Mouse (Mus musculus) forebrain, embryonic 10.5 days (tissue): ENCODE data around the gene Kcna5. TPM values are rescaled to one million over a fixed set of nuclear protein-coding genes. Genes with fewer than 3 reads are reported as not detected.

ENCODE experiments used
- DNase-seq: peaks from one replicate; pipeline ENCODE4 v3.0.0-alpha.2; 2017; ENCODE audit warnings: low spot score; ENCODE audit errors: extremely low spot score
- H3K27ac ChIP-seq: fragments of 300-500 bp; sonication (generic); 2 replicates; pipeline ENCODE4 v1.5.1; 2016; ENCODE audit warnings: mild to moderate bottlenecking
- H3K27me3 ChIP-seq: fragments of 300-500 bp; sonication (generic); 2 replicates; pipeline ENCODE4 v1.6.1; 2016; ENCODE audit warnings: mild to moderate bottlenecking; ENCODE audit not compliant: poor library complexity, severe bottlenecking
- H3K36me3 ChIP-seq: fragments of 300-500 bp; sonication (generic); replicated peaks from 2 replicates; pipeline ENCODE4 v1.6.1; 2016; ENCODE audit warnings: mild to moderate bottlenecking, moderate library complexity
- H3K4me1 ChIP-seq: fragments of 300-500 bp; sonication (generic); 2 replicates; pipeline ENCODE4 v1.6.1; 2016
- H3K4me3 ChIP-seq: fragments of 300-500 bp; sonication (generic); 2 replicates; pipeline ENCODE4 v1.5.1; 2016; ENCODE audit warnings: mild to moderate bottlenecking, moderate library complexity
- H3K9me3 ChIP-seq: fragments of 300-500 bp; sonication (generic); 2 replicates; pipeline ENCODE4 v1.6.1; 2016; ENCODE audit warnings: mild to moderate bottlenecking, moderate library complexity
- WGBS: fragments of 180-500 bp; shearing (Covaris S2); methylation state at CpG from one replicate; pipeline ENCODE4 v1.1.7; 2016; 5-methylcytosine and 5-hydroxymethylcytosine counted together
- polyA plus RNA-seq: library from polyadenylated mRNA; unstranded; fragments of >200 nt; fragmentation: Nextera tagmentation; extraction: Ambion mirVana; gene quantifications from 2 replicates; pipeline ENCODE4 v1.2.1, GENCODE M21; 2016

Gene Kcna5
- polyA plus RNA-seq, 1 experiment from 2014 or later, result 2.1 TPM

DNA sequence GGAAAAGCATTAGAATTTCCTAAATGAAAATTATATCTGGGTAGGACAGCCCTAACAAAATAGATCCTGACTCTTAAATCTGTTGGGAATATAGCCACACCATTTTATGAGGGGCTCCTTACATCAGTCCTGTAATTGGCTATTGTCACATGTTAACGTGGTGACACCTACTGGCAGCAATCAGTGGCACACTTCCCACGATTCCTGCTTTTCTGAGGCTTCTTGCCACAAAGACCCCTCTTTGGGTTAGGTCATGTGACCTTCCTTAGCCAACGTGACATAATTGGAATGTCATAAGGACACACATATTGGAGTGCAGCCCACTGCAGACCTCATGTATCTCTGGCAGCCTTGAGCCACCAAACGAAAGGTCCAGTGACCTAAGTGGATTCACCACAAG, 26.5 kb upstream of the Kcna5 start:
- peak; percentile 20 for DNase-seq

GRCm38 (mm10) chr6:126560696-126561095, 25.5 kb upstream of the Kcna5 start:
- WGBS, result 77% methylated on average over 1 of the region's 1 CpGs

More for the DNA sequence above, 26.5 kb upstream of the Kcna5 start:
- Histone ChIP-seq H3K4me3 (no peak overlapping the region), H3K9me3 (no peaks in the 10 kb centered on the region), H3K27ac (no peak overlapping the region), H3K27me3 (no peaks in the 10 kb centered on the region), H3K36me3 (no peaks in the 10 kb centered on the region), H3K4me1 (peaks cover 17% of the 10 kb centered on the region)
- 34% methylated on average over 4 of the region's 4 CpGs for WGBS

DNA sequence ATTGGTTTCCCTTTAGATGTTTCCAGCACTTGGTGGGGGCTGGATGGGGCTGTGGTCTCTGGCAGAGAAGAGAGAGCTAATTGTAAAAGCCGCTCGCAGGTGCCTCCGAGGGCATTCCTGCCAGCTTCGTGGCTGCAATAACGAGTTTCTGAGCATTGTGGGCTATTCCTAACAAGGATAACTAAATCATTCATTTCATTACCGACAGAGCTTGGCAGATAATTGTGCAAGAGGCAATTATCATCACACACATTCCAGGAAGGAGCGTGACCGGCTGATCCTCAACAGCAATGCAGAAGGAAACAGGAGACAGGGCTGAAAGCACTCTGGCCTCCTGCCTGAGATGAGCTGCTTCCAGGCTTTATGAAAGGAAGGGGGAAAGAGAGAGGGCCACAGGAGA, 24.8 kb upstream of the Kcna5 start:
- H3K27me3 ChIP-seq, result no peaks in the 10 kb centered on the region
- no peak overlapping the region for H3K4me3 ChIP-seq
- H3K36me3 ChIP-seq, result no peaks in the 10 kb centered on the region
- DNase-seq, result no peak
- 32% methylated on average over 8 of the region's 8 CpGs for WGBS
- peak overlapping the region; percentile 65; the same call in 1 of the 2 replicates for H3K27ac ChIP-seq
- peaks cover 17% of the 10 kb centered on the region for H3K4me1 ChIP-seq
- H3K9me3 ChIP-seq, result no peaks in the 10 kb centered on the region

More at GRCm38 (mm10) chr6:126560696-126561095, 25.5 kb upstream of the Kcna5 start:
- H3K27me3 ChIP-seq, result no peaks in the 10 kb centered on the region
- H3K4me3 ChIP-seq, result no peak overlapping the region
- peak overlapping the region; percentile 65; the same call in 1 of the 2 replicates for H3K27ac ChIP-seq
- H3K9me3 ChIP-seq, result no peaks in the 10 kb centered on the region
- no peak for DNase-seq
- no peaks in the 10 kb centered on the region for H3K36me3 ChIP-seq
- peaks cover 17% of the 10 kb centered on the region for H3K4me1 ChIP-seq

DNA sequence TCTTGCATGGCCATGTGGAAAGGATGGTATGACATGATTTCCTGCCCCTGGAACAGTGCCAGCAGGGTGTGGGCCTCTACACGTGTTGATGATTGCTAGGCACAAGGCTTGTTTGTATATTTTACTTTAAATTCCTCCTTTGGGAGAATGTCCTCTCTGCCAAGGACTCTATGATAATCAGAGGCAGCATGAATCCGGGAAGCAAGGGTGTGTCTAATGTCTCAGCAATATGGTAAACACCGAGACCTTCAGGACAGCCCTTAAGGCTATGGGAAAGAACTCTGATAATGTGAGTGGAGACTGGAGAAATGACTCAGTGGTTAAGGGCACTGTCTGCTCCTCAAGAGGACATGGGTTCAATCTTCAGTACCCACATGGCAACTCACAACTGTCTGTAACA, 23.1 kb upstream of the Kcna5 start:
- peaks cover 17% of the 10 kb centered on the region for H3K4me1 ChIP-seq
- H3K9me3 ChIP-seq, result no peaks in the 10 kb centered on the region
- H3K27me3 ChIP-seq, result peaks cover 15% of the 10 kb centered on the region
- DNase-seq, result no peak
- 74% methylated on average over 3 of the region's 3 CpGs for WGBS
- H3K4me3 ChIP-seq, result no peak overlapping the region
- H3K36me3 ChIP-seq, result no peaks in the 10 kb centered on the region
- no peak overlapping the region for H3K27ac ChIP-seq

- DNase-seq, result peak; percentile 27
- peaks cover 28% of the 10 kb centered on the region for H3K27me3 ChIP-seq
- 42% methylated on average over 9 of the region's 9 CpGs for WGBS
- no peaks in the 10 kb centered on the region for H3K36me3 ChIP-seq
- H3K27ac ChIP-seq, result no peak overlapping the region
- H3K4me3 ChIP-seq, result no peak overlapping the region
- no peaks in the 10 kb centered on the region for H3K9me3 ChIP-seq
- H3K4me1 ChIP-seq, result 0 out of 2 replicates have a peak, but pooled peaks cover 3% of the 10 kb centered on the region
Measured at GRCm38 (mm10) chr6:126553812-126554211, 18.6 kb upstream of the Kcna5 start.

DNA sequence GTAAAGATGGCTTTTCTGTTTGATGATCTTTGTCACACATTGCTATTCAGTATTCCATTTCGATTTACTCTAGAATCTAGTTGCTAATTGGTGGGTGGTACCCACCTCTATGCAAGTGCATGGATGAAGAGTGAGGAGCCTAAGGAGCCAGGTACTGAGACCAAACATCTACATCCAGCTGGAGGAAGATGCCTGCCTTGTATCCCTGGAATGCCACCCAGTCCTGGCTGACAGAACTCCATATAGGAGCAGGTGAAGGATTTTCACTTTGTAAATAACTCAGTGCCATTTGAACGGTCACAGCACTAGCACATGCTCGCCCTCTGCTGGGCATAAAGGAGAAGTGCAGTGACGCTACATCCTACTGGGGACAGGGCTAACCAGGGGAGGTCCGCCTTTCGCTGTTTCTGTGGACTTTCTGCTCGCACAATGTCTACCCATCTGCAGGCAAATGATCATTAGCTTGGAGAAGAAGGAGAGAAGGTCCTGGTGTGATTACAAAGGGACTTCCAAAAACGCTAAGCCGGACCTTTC, 16.7 kb upstream of the Kcna5 start:
- H3K4me1 ChIP-seq, result 0 out of 2 replicates have a peak, but pooled peaks cover 3% of the 10 kb centered on the region
- 21% methylated on average over 9 of the region's 9 CpGs for WGBS
- no peaks in the 10 kb centered on the region for H3K9me3 ChIP-seq
- peak; percentile 49 for DNase-seq
- peaks cover 28% of the 10 kb centered on the region for H3K27me3 ChIP-seq
- H3K36me3 ChIP-seq, result no peaks in the 10 kb centered on the region
- no peak overlapping the region for H3K4me3 ChIP-seq
- no peak overlapping the region for H3K27ac ChIP-seq

DNA sequence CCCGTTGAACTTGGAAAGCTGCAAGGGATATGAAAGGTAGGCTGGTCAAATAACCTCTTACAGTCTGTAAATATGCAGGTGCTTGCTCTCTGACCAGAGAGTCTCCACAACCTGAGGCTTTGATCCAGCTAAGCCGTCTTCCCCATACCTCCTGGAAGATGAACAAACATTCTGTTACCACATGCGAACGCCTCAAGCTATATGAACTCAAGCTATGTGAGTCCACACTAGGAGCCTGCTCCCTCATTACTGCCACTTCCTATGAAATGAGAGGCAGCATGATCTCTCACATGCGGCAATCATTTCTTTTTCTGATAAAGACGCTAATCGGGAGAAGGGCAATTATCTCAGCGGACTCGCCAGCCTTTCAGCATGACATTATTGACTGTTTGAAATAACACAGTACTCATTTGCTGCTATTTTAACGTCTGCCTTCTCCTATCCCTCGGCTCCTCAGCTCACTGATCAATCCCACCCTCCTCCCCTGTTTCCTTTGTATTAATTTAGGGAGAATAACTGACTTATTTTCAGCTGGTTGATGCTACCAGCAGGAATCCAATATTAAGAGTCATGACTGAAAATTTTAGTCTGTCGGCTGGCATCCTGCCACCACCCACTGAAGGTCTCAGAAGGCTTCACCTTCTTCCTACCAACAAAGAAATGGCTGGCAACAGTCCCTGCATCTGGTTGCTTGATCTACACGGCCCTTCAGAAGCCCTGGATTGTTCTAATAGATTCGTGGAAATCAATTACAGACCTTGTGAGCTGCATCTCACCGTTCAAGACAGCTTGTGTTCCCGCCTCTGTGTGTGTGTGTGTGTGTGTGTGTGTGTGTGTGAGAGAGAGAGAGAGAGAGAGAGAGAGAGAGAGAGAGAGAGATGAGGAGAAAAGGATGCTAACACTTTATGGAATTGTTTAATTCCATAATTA, 9.2 kb upstream of the Kcna5 start:
- Histone ChIP-seq H3K27ac (no peak overlapping the region), H3K27me3 (no peaks in the 10 kb centered on the region), H3K4me1 (no peaks in the 10 kb centered on the region; the same call in 1 of the 2 replicates), H3K36me3 (no peaks in the 10 kb centered on the region), H3K9me3 (no peaks in the 10 kb centered on the region), H3K4me3 (no peak overlapping the region)
- 82% methylated on average over 16 of the region's 16 CpGs for WGBS
- DNase-seq, result no peak

DNA sequence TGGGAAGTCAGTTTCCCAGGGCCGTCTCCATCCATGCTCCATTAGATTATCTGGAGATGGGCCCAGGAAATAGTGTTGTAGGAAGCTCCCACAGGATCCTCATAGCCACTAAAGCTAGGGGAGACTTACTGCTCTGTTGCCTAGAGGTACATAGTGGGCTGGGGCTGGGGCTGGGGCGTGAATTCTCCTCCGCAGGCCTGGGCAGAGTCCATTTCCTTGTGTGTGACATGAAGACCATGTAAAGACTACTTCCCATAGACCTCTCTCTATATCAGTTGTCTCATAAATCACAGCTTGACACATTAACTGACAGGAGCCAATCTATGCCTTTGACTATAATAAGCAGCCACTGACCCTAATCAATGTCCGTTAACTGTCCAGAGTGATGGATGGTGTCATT, 7.5 kb upstream of the Kcna5 start:
- no peak overlapping the region for H3K4me3 ChIP-seq
- no peak for DNase-seq
- no peaks in the 10 kb centered on the region for H3K36me3 ChIP-seq
- 91% methylated on average over 4 of the region's 4 CpGs for WGBS
- no peak overlapping the region for H3K27ac ChIP-seq
- no peaks in the 10 kb centered on the region for H3K27me3 ChIP-seq
- H3K9me3 ChIP-seq, result no peaks in the 10 kb centered on the region
- peaks cover 3% of the 10 kb centered on the region for H3K4me1 ChIP-seq

DNA sequence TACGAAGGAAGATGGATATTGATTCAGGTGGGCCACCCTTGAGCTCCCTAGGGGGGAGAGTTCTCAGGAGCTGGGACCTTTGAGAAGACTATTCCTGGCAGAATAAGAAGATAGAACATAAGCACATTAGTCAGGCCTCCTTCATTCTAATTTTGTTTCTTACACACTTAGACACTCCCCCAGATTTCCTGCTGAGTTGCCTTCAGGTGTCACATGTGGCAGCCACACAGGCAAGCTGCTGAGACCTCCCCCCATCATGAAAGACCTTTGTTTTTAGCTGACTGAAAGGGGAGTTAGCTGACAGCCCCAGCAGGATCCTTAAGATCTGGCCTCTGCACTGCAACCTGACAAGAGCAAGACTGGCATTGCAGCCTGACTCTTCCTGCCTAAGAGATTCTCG, 2.3 kb upstream of the Kcna5 start:
- no peaks in the 10 kb centered on the region for H3K36me3 ChIP-seq
- H3K4me3 ChIP-seq, result no peak overlapping the region
- H3K27me3 ChIP-seq, result peaks cover 40% of the 10 kb centered on the region
- no peak for DNase-seq
- 29% methylated on average over 2 of the region's 2 CpGs for WGBS
- H3K4me1 ChIP-seq, result peaks cover 47% of the 10 kb centered on the region
- no peaks in the 10 kb centered on the region for H3K9me3 ChIP-seq
- H3K27ac ChIP-seq, result no peak overlapping the region

DNA sequence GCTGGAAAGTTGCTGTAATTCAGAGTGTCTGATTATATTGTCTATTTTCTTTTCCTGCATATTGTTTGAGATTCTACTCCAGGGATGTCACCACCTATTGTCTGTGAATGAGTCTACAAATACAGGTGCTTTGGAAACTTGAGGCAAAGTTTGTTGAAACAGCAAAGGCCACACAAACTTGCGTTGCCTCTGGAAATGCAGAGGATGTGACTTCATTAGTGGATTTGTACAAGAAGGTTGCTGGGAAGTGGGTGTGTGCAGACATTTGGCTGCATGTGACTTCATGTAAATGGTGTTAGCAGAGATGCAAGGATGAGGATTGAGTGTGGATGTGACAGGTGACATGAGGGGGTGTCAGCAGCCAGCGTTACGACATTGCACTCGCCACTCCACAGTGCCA, 1.7 kb upstream of the Kcna5 start:
- Histone ChIP-seq H3K36me3 (no peaks in the 10 kb centered on the region), H3K27me3 (peaks cover 45% of the 10 kb centered on the region), H3K4me3 (no peak overlapping the region), H3K4me1 (peaks cover 47% of the 10 kb centered on the region), H3K9me3 (no peaks in the 10 kb centered on the region), H3K27ac (no peak overlapping the region)
- 77% methylated on average over 4 of the region's 4 CpGs for WGBS
- DNase-seq, result no peak

DNA sequence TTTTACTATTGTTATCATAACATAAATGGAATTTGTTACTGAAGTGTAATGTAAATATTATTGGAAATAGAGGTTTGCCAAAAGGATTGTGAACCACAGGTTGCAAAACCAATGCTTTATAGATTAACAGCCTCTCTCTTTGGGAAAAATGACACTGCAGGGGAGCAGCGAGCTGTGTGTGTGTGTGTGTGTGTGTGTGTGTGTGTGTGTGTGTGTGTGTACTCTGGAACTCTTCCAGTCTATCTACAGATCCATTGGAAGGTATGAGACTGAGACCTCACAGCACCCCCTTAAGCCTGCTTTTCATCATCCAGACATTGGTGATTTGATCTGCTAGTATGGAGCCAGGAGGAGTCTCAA, 679 bp upstream of the Kcna5 start:
- WGBS, result 33% methylated on average over 1 of the region's 1 CpGs
- Histone ChIP-seq H3K27ac (no peak overlapping the region), H3K4me3 (no peak overlapping the region), H3K9me3 (no peaks in the 10 kb centered on the region), H3K36me3 (no peaks in the 10 kb centered on the region), H3K4me1 (peaks cover 54% of the 10 kb centered on the region), H3K27me3 (peaks cover 47% of the 10 kb centered on the region)
- no peak for DNase-seq

- peak overlapping the region; percentile 81 for H3K27ac ChIP-seq
- peak overlapping the region; percentile 48 for H3K4me3 ChIP-seq
- peaks cover 57% of the 10 kb centered on the region for H3K4me1 ChIP-seq
- 11% methylated on average over 31 of the region's 31 CpGs for WGBS
- H3K9me3 ChIP-seq, result no peaks in the 10 kb centered on the region
- peaks cover 47% of the 10 kb centered on the region for H3K27me3 ChIP-seq
- no peaks in the 10 kb centered on the region for H3K36me3 ChIP-seq
- DNase-seq, result peak; percentile 20
Measured at GRCm38 (mm10) chr6:126534531-126535207, 543 bp downstream of the Kcna5 start.

GRCm38 (mm10) chr6:126531306-126531705, 3.9 kb downstream of the Kcna5 start:
- Histone ChIP-seq H3K27me3 (peaks cover 39% of the 10 kb centered on the region), H3K4me1 (peaks cover 41% of the 10 kb centered on the region), H3K36me3 (no peaks in the 10 kb centered on the region), H3K9me3 (no peaks in the 10 kb centered on the region), H3K4me3 (no peak overlapping the region), H3K27ac (no peak overlapping the region)
- no peak for DNase-seq
- WGBS, result 52% methylated on average over 4 of the region's 4 CpGs
